10 mouse cellular contexts compared by ENCODE assay signal in the genomic region with DNA sequence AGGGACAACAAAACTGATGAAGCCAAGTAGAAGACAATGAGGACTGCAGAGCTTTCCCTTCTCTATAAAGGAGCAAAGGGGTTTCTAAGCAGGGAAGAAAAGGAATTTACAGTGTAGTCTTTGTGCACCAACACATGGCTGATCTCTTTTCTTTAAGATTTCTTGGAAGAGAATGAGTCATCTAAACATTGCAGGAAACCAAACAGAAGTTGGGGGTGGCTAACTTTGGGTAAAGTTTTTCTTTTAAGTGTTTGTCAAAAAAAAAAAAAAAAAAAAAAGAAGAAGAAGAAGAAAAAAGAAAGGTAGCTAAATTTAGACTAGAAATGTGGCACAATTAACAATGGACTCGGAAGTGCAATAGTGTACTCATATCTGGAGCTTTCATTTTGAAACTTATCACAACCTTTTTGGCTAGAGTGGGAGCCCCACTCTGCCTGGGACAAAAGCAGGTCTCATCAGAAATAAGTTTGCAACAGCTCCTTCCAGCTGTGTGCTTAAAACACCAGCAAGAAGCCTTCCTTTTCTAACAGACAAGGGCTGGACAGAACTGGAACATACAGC.
A peak's percentile ranks its signal among the peaks of the same experiment; 100 is the strongest.
DNase-seq lines count a peak whose midpoint lies in the region; ATAC-seq and TF ChIP-seq lines count a peak whose summit lies in the region.
"Had no signal": no experiment of that assay in that cellular context is flagged by ENCODE, and none has a peak within 500 bp of the region (broad histone marks: within the 10 kb centered on the region; RNA-seq: fewer than 3 reads in every experiment).

No protein-coding gene starts in this region.

- WGBS in kidney, embryonic 16.5 days = 69% methylated on average over 1 of the region's 1 CpGs
- WGBS in limb, embryonic 10.5 days = 83% methylated on average over 1 of the region's 1 CpGs

- TF ChIP-seq EP300 in CH12.LX (IDR thresholded peaks at IDR 0.05; ENCODE audit: low read length) = peak; percentile 28; the same call in 1 of the 2 replicates

- H3K36me3 ChIP-seq in kidney, embryonic 16.5 days (ENCODE audit: insufficient read depth, low read length) = no peaks in the 10 kb centered on the region; the same call in 1 of the 2 replicates
- H3K36me3 ChIP-seq in CH12.LX (replicated peaks in 1 of 2; ENCODE audit: control insufficient read depth in 1 of 2, insufficient read depth in 1 of 2, low read length in 1 of 2) = peaks cover 3 to 15% of the 10 kb centered on the region in 2 experiments
- H3K36me3 ChIP-seq in limb, embryonic 10.5 days = peaks cover 10% of the 10 kb centered on the region

- no peak for TF ChIP-seq RAD21 in CH12.LX (IDR thresholded peaks at IDR 0.05; ENCODE audit: low read depth, low read length)

- no peak overlapping the region for H3K9ac ChIP-seq in kidney, embryonic 16.5 days (replicated peaks; ENCODE audit: low read length)
- H3K9ac ChIP-seq in CH12.LX (ENCODE audit: insufficient read depth, low read depth) = peak overlapping the region; percentile 19; the same call in 1 of the 2 replicates
- H3K9ac ChIP-seq: liver, embryonic 13.5 days had no signal

- ATAC-seq in kidney, embryonic 16.5 days (ENCODE audit: low FRiP score, low TSS enrichment) = no peak
- 0 out of 2 replicates have a peak, but pooled peaks have one; percentile 32 for ATAC-seq in common myeloid progenitor, adult 5-6 weeks (replicated peaks; ENCODE audit: low read depth, poor library complexity, severe bottlenecking)

- no peaks in the 10 kb centered on the region for H3K27me3 ChIP-seq in kidney, embryonic 16.5 days (ENCODE audit: insufficient read depth, low read length)
- no peaks in the 10 kb centered on the region for H3K27me3 ChIP-seq in CH12.LX (replicated peaks)
- H3K27me3 ChIP-seq in limb, embryonic 10.5 days (ENCODE audit: low read depth, poor library complexity, severe bottlenecking) = no peaks in the 10 kb centered on the region
- H3K27me3 ChIP-seq: liver, embryonic 13.5 days had no signal

- H3K4me2 ChIP-seq in kidney, embryonic 16.5 days (replicated peaks; ENCODE audit: low read depth, low read length) = no peak overlapping the region
- peak overlapping the region; percentile 47 for H3K4me2 ChIP-seq in CH12.LX (ENCODE audit: insufficient read depth, low read depth, poor library complexity, severe bottlenecking)
- H3K4me2 ChIP-seq: liver, embryonic 13.5 days had no signal

- in situ Hi-C loops in CH12.LX (cut with MboI; ENCODE audit: low pct_ligation_motif_present, low pct_unique_long_range_greater_than_20kb, low sequenced_read_pairs) = no loop called here

- dilution Hi-C loops in CH12.LX (cut with MboI; ENCODE audit: extremely low pct_ligation_motif_present, extremely low pct_unique_long_range_greater_than_20kb, low sequenced_read_pairs) = no loop called here

- no peaks in the 10 kb centered on the region for H3K9me3 ChIP-seq in kidney, embryonic 16.5 days (ENCODE audit: low read length)
- H3K9me3 ChIP-seq in CH12.LX (replicated peaks; ENCODE audit: low read length) = peaks cover 4% of the 10 kb centered on the region
- H3K9me3 ChIP-seq in limb, embryonic 10.5 days (replicated peaks) = no peaks in the 10 kb centered on the region

- TF ChIP-seq POLR2A in CH12.LX (IDR thresholded peaks at IDR 0.05; ENCODE audit: low read depth, low read length) = no peak

- no peaks in the 10 kb centered on the region for H3K79me2 ChIP-seq in CH12.LX (replicated peaks; ENCODE audit: control insufficient read depth, extremely low read depth, insufficient read depth, poor library complexity, severe bottlenecking)

- no peak overlapping the region for H3K4me3 ChIP-seq in kidney, embryonic 16.5 days (ENCODE audit: low read length)
- no peak overlapping the region for H3K4me3 ChIP-seq in CH12.LX (replicated peaks in 1 of 3; ENCODE audit: low read depth in 2 of 3, low read length in 2 of 3, poor library complexity in 1 of 3)
- no peak overlapping the region for H3K4me3 ChIP-seq in limb, embryonic 10.5 days
- H3K4me3 ChIP-seq: liver, embryonic 13.5 days had no signal

- DNase-seq in kidney, postnatal 10 days = no peak
- no peak for DNase-seq in CH12.LX (ENCODE audit: extremely low read depth)
- no peak for DNase-seq in limb, embryonic 10.5 days (ENCODE audit: low spot score)
- no peak for DNase-seq in retina, embryonic 14.5 days (ENCODE audit: low spot score)
- DNase-seq in adrenal gland, adult 2 months = no peak
- DNase-seq in layer of hippocampus, postnatal 10 days (ENCODE audit: low spot score in 2 of 2) = no peak
- DNase-seq: cerebellum, postnatal 25 days; liver, embryonic 13.5 days had no signal

- H3K27ac ChIP-seq in kidney, embryonic 16.5 days (ENCODE audit: low read length) = peak overlapping the region; percentile 46
- H3K27ac ChIP-seq in CH12.LX (ENCODE audit: insufficient read depth, low read depth) = peak overlapping the region; percentile 49
- H3K27ac ChIP-seq in limb, embryonic 10.5 days = peak overlapping the region; percentile 2; the same call in 1 of the 2 replicates
- H3K27ac ChIP-seq: liver, embryonic 13.5 days had no signal

- H3K4me1 ChIP-seq in kidney, embryonic 16.5 days (ENCODE audit: insufficient read depth, low read length) = peaks cover 29% of the 10 kb centered on the region
- H3K4me1 ChIP-seq in CH12.LX (ENCODE audit: control insufficient read depth in 1 of 2, insufficient read depth in 2 of 2) = peaks cover 21 to 53% of the 10 kb centered on the region in 2 experiments
- H3K4me1 ChIP-seq in limb, embryonic 10.5 days = peaks cover 19% of the 10 kb centered on the region

- no peak for TF ChIP-seq CTCF in CH12.LX (conservative IDR thresholded peaks at IDR 0.05 in 1 of 2, IDR thresholded peaks at IDR 0.05 in 1 of 2; ENCODE audit: low read depth in 2 of 2, low read length in 2 of 2)

TF ChIP-seq in CH12.LX, 34 proteins besides CTCF, POLR2A, EP300 and RAD21:
- TF ChIP-seq CHD1 (IDR thresholded peaks at IDR 0.05; ENCODE audit: low read depth, low read length) = no peak
- TF ChIP-seq ETS1 (conservative IDR thresholded peaks at IDR 0.05; ENCODE audit: low read depth, low read length) = peak; percentile 46; the same call in 1 of the 2 replicates
- no peak for TF ChIP-seq TBP (conservative IDR thresholded peaks at IDR 0.05; ENCODE audit: low read depth, low read length)
- 0 out of 2 replicates have a peak, but pooled peaks have one; percentile 25 for TF ChIP-seq BHLHE40 (IDR thresholded peaks at IDR 0.05; ENCODE audit: low read depth, low read length)
- no peak for TF ChIP-seq TCF12 (IDR thresholded peaks at IDR 0.05; ENCODE audit: low read depth, low read length)
- no peak for TF ChIP-seq MAX (IDR thresholded peaks at IDR 0.05; ENCODE audit: low read length)
- peak; percentile 27; the same call in 1 of the 2 replicates for TF ChIP-seq SIN3A (IDR thresholded peaks at IDR 0.05; ENCODE audit: low read length)
- TF ChIP-seq SMC3 (IDR thresholded peaks at IDR 0.05; ENCODE audit: low read depth, low read length) = no peak
- TF ChIP-seq ZNF384 (IDR thresholded peaks at IDR 0.05; ENCODE audit: low read depth, low read length) = peak; percentile 91
- peak; percentile 42; the same call in 1 of the 2 replicates for TF ChIP-seq JUND (conservative IDR thresholded peaks at IDR 0.05; ENCODE audit: low read depth, low read length)
- no peak for TF ChIP-seq MAZ (IDR thresholded peaks at IDR 0.05; ENCODE audit: low read depth, low read length)
- no peak for TF ChIP-seq KAT2A (IDR thresholded peaks at IDR 0.05; ENCODE audit: insufficient replicate concordance, low read length)
- TF ChIP-seq USF1 (IDR thresholded peaks at IDR 0.05; ENCODE audit: low read depth, low read length) = no peak
- peak; percentile 80 for TF ChIP-seq IRF4 (IDR thresholded peaks at IDR 0.05; ENCODE audit: low read depth, low read length)
- no peak for TF ChIP-seq UBTF (IDR thresholded peaks at IDR 0.05; ENCODE audit: low read depth, low read length)
- TF ChIP-seq MEF2A (IDR thresholded peaks at IDR 0.05; ENCODE audit: borderline replicate concordance, low read depth, low read length) = peak; percentile 77; the same call in 1 of the 2 replicates
